Mouse (Mus musculus): ENCODE measurements around the gene Amz2. TPM values are rescaled to one million over a fixed set of nuclear protein-coding genes. Genes with fewer than 3 reads are reported as not detected.
"Not testable (repeated sequence)": the region's sequence is repeated elsewhere in the genome, so short reads cannot be mapped to it uniquely, and the experiment has no call there.

Amz2 gene
- polyA plus RNA-seq, 1 experiment from 2014 or later: 63.6 TPM

DNA sequence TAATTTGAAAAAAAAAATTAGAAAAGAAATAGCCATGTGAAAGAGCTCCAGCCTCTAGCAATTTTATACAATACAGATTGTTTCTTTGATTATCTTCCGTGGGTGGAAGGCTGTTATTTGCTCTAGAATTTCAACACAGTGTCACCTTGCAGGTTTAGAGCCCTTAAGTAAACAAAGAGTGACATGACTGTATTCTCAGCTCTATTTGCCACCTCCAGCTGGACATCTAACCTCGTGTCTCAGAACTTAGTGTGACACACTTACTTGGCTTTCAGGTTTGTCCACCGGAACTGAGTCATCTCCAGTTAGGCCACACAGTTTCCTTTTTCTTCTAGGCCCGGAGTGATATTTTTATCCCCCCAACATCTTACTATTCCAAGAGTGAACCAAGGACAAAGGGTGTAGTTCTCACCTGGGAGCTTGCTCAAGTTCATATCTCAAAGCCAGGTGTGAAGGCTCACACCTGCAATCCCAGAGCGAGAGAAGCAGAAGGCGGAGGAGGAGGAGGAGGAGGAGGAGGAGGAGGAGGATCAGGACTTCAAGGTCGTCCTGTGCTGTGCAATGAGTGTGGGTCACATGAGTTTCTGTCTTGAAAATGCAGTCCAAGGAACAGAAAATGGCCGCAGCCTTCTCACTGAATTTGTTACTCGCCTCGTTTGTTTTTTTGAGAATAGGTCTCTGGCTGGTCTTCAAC lies 62.4 kb downstream of the Amz2 start:
- H3K27ac ChIP-seq (replicated peaks; ENCODE audit: low read depth, low read length): no peak overlapping the region
- DNase-seq (no peak), ATAC-seq (ENCODE audit: low FRiP score, low TSS enrichment) (no peak)
- no peak overlapping the region for H3K4me3 ChIP-seq (replicated peaks; ENCODE audit: low read depth, low read length)
- no peaks in the 10 kb centered on the region for H3K9me3 ChIP-seq (ENCODE audit: control insufficient read depth, low read length)
- no peaks in the 10 kb centered on the region for H3K27me3 ChIP-seq (ENCODE audit: control insufficient read depth, insufficient read depth, low read length)
- H3K4me1 ChIP-seq (ENCODE audit: control insufficient read depth, insufficient read depth, low read length): no peaks in the 10 kb centered on the region
- H3K36me3 ChIP-seq (ENCODE audit: control insufficient read depth, insufficient read depth, low read length): no peaks in the 10 kb centered on the region
- H3K9ac ChIP-seq (replicated peaks; ENCODE audit: low read length): no peak overlapping the region
- no peak overlapping the region for H3K4me2 ChIP-seq (ENCODE audit: low read length)
- WGBS: 91% methylated on average over 10 of the region's 10 CpGs

DNA sequence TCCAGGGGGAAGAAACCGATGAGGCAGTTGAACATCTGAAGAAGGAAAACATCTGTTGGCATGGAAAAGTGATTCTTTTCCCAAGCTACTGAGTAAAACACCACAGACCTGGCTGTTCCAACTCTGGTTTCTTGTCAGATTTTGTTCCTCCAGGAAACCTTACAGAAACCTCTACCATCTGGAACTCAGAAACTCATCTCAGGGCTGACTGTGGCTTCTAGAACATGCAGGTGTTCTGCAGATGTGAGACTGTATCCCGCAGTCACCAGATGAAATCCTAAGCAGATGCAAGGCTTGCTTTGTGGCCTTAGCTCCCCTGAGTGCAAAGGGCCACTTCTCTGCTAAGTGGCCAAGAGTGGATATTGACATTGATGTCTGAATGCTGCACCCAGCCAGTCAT lies 64.0 kb downstream of the Amz2 start:
- H3K4me1 ChIP-seq (ENCODE audit: control insufficient read depth, insufficient read depth, low read length): no peaks in the 10 kb centered on the region
- H3K4me2 ChIP-seq (ENCODE audit: low read length): no peak overlapping the region
- no peak overlapping the region for H3K9ac ChIP-seq (replicated peaks; ENCODE audit: low read length)
- H3K36me3 ChIP-seq (ENCODE audit: control insufficient read depth, insufficient read depth, low read length): no peaks in the 10 kb centered on the region
- no peaks in the 10 kb centered on the region for H3K9me3 ChIP-seq (ENCODE audit: control insufficient read depth, low read length)
- no peak for ATAC-seq (ENCODE audit: low FRiP score, low TSS enrichment)
- H3K27ac ChIP-seq (replicated peaks; ENCODE audit: low read depth, low read length): no peak overlapping the region
- no peaks in the 10 kb centered on the region for H3K27me3 ChIP-seq (ENCODE audit: control insufficient read depth, insufficient read depth, low read length)
- no peak overlapping the region for H3K4me3 ChIP-seq (replicated peaks; ENCODE audit: low read depth, low read length)
- no peak for DNase-seq
- 94% methylated on average over 2 of the region's 2 CpGs for WGBS

DNA sequence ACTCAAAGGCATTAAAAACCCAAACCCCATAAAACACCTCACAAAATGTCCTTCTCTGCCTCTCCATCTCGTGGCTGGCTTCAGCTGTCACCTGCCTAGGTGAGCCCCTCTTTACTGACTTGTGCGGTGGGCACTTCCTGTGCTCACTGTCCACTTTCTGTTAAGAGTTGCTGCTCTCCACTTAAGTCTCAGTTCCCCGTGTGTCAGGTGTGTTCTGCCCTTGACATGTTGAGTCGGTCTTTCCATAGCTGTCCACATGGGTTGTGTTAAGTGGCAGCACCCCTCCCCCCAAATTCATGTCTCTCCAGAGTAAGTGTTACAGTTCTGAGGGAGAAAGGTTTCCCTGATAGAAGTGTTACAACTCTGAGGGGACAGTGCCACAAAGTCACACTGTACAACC lies 66.1 kb downstream of the Amz2 start:
- Histone ChIP-seq H3K4me2 (ENCODE audit: low read length) (no peak overlapping the region), H3K36me3 (ENCODE audit: control insufficient read depth, insufficient read depth, low read length) (no peaks in the 10 kb centered on the region), H3K27ac (replicated peaks; ENCODE audit: low read depth, low read length) (no peak overlapping the region), H3K9ac (replicated peaks; ENCODE audit: low read length) (no peak overlapping the region), H3K4me3 (replicated peaks; ENCODE audit: low read depth, low read length) (no peak overlapping the region), H3K9me3 (ENCODE audit: control insufficient read depth, low read length) (no peaks in the 10 kb centered on the region), H3K4me1 (ENCODE audit: control insufficient read depth, insufficient read depth, low read length) (peaks cover 6% of the 10 kb centered on the region; the same call in 1 of the 2 replicates), H3K27me3 (ENCODE audit: control insufficient read depth, insufficient read depth, low read length) (no peaks in the 10 kb centered on the region)
- no peak for DNase-seq
- 86% methylated on average over 4 of the region's 4 CpGs for whole genome bisulfite sequencing
- no peak for ATAC-seq (ENCODE audit: low FRiP score, low TSS enrichment)

DNA sequence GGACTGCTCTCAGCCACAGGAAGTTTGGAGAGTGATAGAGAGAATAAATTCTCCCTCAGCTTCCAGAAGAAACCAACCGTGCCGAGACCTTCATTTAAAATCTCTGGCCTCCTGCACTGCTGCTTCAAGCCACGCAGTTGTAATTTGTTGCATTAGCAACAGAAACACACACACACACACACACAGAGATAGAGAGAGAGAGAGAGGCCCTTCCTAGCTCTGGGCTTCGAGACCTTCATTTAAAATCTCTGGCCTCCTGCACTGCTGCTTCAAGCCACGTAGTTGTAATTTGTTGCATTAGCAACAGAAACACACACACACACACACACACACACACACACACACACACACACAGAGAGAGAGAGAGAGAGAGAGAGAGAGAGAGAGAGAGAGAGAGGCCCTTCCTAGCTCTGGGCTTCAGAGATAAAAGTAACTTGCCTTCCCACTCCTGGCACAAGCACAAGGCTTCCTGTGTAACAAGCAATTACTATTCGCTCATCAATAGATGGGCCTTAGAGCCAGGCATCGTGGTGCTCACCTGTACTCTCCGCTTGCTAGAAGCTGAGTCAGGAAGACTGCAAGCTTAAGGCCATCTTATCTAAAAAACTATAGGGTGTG lies 67.2 kb downstream of the Amz2 start:
- not testable (repeated sequence) for DNase-seq; ATAC-seq (ENCODE audit: low FRiP score, low TSS enrichment); H3K27me3 ChIP-seq (ENCODE audit: control insufficient read depth, insufficient read depth, low read length); H3K36me3 ChIP-seq (ENCODE audit: control insufficient read depth, insufficient read depth, low read length); H3K4me3 ChIP-seq (replicated peaks; ENCODE audit: low read depth, low read length); H3K4me2 ChIP-seq (ENCODE audit: low read length); H3K9me3 ChIP-seq (ENCODE audit: control insufficient read depth, low read length); H3K27ac ChIP-seq (replicated peaks; ENCODE audit: low read depth, low read length); H3K9ac ChIP-seq (replicated peaks; ENCODE audit: low read length)
- H3K4me1 ChIP-seq (ENCODE audit: control insufficient read depth, insufficient read depth, low read length): peaks cover 16% of the 10 kb centered on the region
- 76% methylated on average over 8 of the region's 8 CpGs for WGBS

DNA sequence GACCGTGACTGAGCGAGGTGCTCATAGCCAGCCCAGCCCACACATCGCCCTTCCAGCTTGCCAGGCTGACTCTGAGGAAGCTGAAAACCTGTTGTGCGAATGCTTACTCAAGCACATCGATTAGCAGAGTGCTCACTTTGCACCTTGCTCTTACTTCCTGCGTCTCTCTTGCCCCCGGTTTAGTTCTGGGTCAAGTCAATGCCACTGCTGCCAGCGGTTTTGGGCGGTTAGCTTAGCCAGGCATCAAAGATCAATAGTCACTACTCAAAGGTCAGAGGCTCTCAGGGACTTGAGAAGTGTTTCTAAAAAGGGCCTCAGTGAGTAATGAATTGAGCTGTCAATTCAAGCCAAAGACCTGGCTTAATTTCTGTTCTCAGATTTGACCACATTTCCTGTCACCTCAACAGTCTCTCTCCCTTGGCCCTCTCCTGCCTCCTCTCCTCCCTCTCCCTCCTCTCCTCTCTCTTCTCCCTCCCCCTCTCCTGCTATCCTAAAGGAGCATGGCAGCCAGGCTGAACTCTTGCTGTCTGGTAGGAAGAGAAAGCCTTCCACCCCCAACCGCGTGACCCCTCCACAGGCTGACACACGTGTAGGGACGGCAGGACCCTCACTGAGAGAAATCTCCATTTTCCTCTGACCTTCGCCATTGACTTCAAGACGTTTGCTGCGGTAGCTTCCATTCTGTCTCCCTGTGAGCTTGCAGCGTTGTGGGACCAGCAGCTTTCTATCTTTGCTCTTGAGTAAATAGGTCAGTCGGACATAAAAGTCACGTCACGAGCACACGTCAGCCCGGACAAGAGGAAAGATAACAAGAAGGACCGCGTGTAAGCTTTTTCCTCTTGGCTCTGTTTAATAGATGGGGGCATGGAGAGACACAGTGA lies 69.4 kb downstream of the Amz2 start:
- Histone ChIP-seq H3K36me3 (ENCODE audit: control insufficient read depth, insufficient read depth, low read length) (no peaks in the 10 kb centered on the region), H3K4me3 (replicated peaks; ENCODE audit: low read depth, low read length) (no peak overlapping the region), H3K27me3 (ENCODE audit: control insufficient read depth, insufficient read depth, low read length) (no peaks in the 10 kb centered on the region), H3K9me3 (ENCODE audit: control insufficient read depth, low read length) (no peaks in the 10 kb centered on the region), H3K27ac (replicated peaks; ENCODE audit: low read depth, low read length) (no peak overlapping the region), H3K4me2 (ENCODE audit: low read length) (no peak overlapping the region), H3K4me1 (ENCODE audit: control insufficient read depth, insufficient read depth, low read length) (peaks cover 16% of the 10 kb centered on the region), H3K9ac (replicated peaks; ENCODE audit: low read length) (no peak overlapping the region)
- ATAC-seq (ENCODE audit: low FRiP score, low TSS enrichment) (no peak), DNase-seq (no peak)
- WGBS: 48% methylated on average over 24 of the region's 24 CpGs

DNA sequence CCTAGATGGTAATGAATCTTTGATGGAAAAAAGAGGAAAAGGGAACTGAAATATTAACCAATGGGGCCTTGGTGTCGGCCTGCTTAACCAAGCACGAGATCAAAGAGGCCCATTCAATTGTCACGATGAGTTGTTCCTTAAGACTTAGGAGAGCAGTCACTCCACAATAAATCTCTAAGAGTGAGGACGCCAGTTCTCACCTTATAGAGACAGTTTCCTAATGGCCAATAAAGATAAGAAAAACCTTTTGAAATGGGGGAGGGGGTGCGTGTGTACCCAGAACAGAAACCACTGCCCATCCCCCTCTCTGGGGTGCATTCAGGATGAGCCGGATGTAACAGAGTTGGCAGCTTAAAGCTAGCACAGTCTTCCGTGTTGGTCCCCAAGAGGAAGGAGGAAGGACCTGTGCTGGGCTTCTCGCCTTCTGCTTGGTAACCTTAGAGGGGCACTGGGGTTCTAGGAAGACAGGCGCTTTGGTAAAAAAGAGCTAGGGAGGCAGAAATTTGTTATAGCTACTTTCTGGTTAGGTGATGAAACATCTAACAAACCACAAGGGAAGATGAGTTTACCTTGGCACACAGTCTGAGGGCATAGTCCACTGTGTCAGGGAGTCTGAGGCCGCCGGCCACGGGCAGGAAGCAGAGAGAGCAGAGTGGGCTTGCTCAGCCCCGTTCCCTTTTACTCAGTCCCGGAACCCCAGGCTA lies 70.2 kb downstream of the Amz2 start:
- Histone ChIP-seq H3K4me3 (replicated peaks; ENCODE audit: low read depth, low read length) (no peak overlapping the region), H3K4me2 (ENCODE audit: low read length) (no peak overlapping the region), H3K4me1 (ENCODE audit: control insufficient read depth, insufficient read depth, low read length) (peaks cover 16% of the 10 kb centered on the region), H3K27ac (replicated peaks; ENCODE audit: low read depth, low read length) (no peak overlapping the region), H3K36me3 (ENCODE audit: control insufficient read depth, insufficient read depth, low read length) (no peaks in the 10 kb centered on the region), H3K9me3 (ENCODE audit: control insufficient read depth, low read length) (no peaks in the 10 kb centered on the region), H3K9ac (replicated peaks; ENCODE audit: low read length) (no peak overlapping the region), H3K27me3 (ENCODE audit: control insufficient read depth, insufficient read depth, low read length) (no peaks in the 10 kb centered on the region)
- 52% methylated on average over 14 of the region's 14 CpGs for WGBS
- ATAC-seq (ENCODE audit: low FRiP score, low TSS enrichment) (no peak), DNase-seq (no peak)

DNA sequence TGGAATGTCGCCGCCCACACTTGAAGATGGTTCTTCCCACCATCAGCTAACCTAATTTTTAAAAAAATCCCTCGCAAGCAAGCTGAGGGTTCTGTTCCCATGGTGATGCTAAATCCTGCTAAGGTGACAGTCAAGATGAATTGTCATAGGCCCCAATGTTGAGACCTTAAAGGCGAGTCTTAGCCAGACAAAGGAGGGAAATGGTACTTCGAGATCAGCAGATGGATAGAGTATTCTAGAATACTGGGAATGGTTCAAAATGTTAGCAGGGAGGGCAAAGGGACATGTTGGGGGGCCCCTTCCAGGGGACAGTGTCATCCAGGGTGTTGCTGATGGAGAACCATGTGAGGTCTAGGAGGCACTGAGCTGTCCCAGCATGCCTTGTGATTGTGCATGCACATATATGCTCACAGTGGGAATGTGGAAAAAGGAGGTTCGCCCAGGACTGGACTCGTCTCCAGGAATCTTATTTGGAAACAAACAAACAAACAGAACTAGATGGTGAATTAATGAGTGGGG lies 70.8 kb downstream of the Amz2 start:
- H3K4me1 ChIP-seq (ENCODE audit: control insufficient read depth, insufficient read depth, low read length): peaks cover 16% of the 10 kb centered on the region
- no peak overlapping the region for H3K27ac ChIP-seq (replicated peaks; ENCODE audit: low read depth, low read length)
- no peaks in the 10 kb centered on the region for H3K9me3 ChIP-seq (ENCODE audit: control insufficient read depth, low read length)
- H3K9ac ChIP-seq (replicated peaks; ENCODE audit: low read length): no peak overlapping the region
- no peak overlapping the region for H3K4me3 ChIP-seq (replicated peaks; ENCODE audit: low read depth, low read length)
- DNase-seq (no peak), ATAC-seq (ENCODE audit: low FRiP score, low TSS enrichment) (no peak)
- no peaks in the 10 kb centered on the region for H3K27me3 ChIP-seq (ENCODE audit: control insufficient read depth, insufficient read depth, low read length)
- 89% methylated on average over 7 of the region's 7 CpGs for WGBS
- no peaks in the 10 kb centered on the region for H3K36me3 ChIP-seq (ENCODE audit: control insufficient read depth, insufficient read depth, low read length)
- no peak overlapping the region for H3K4me2 ChIP-seq (ENCODE audit: low read length)

DNA sequence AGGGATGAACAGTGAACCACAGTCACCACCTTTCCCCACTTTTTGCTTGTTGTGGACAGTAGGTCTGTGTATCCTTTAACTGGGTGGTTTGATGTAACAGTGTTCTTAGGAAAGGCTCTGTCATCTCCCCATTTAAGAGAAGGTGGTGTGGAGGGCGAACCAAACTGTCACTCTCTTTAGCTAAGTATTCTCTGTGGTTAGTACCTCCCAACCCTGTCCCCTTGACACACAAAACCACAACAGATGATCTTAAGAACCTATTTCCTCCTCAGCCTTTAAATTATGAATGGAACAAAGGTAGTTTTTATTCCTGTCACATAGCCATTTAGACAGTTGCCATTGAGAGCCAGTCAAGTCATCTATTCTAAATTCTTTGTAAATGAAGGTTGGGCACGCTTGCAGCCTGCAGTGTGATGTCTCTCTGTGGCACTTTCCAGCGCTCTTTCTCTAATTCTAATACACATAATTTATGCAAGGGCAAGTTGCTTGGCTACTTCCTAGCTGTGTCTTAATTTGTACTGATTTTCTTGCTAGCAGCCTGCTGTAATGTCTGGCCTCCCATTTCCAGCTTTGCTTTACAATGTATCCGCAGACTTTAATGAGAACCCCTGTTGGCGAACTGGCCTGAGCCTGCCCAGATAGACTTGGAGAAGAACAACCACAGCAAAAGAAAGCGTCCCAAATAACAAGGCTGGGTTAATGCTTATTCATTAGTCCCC lies 71.4 kb downstream of the Amz2 start:
- WGBS: 38% methylated on average over 6 of the region's 6 CpGs
- ATAC-seq (ENCODE audit: low FRiP score, low TSS enrichment): no peak
- Histone ChIP-seq H3K4me2 (ENCODE audit: low read length) (no peak overlapping the region), H3K9ac (replicated peaks; ENCODE audit: low read length) (no peak overlapping the region), H3K4me3 (replicated peaks; ENCODE audit: low read depth, low read length) (no peak overlapping the region), H3K27me3 (ENCODE audit: control insufficient read depth, insufficient read depth, low read length) (no peaks in the 10 kb centered on the region), H3K36me3 (ENCODE audit: control insufficient read depth, insufficient read depth, low read length) (no peaks in the 10 kb centered on the region), H3K27ac (replicated peaks; ENCODE audit: low read depth, low read length) (no peak overlapping the region), H3K9me3 (ENCODE audit: control insufficient read depth, low read length) (no peaks in the 10 kb centered on the region), H3K4me1 (ENCODE audit: control insufficient read depth, insufficient read depth, low read length) (peaks cover 16% of the 10 kb centered on the region)
- DNase-seq: peak; percentile 42

All from midbrain, embryonic 14.5 days (tissue).